In genomic region chr14:122460226-122460625, GRCm38 (mm10) we compare ENCODE assay signal across 15 mouse cellular contexts. TPM values are rescaled to one million over a fixed set of nuclear protein-coding genes. Genes with fewer than 3 reads are reported as not detected.
DNase-seq lines count a peak whose midpoint lies in the region; ATAC-seq lines count a peak whose summit lies in the region.
"Had no signal": no experiment of that assay in that cellular context is flagged by ENCODE, and none has a peak within 500 bp of the region (broad histone marks: within the 10 kb centered on the region; RNA-seq: fewer than 3 reads in every experiment).

No protein-coding gene starts in this region.

- H3K27me3 ChIP-seq in forebrain, embryonic 11.5 days (ENCODE audit: control insufficient read depth, insufficient read depth, low read length), result peaks cover 4% of the 10 kb centered on the region; the same call in 1 of the 2 replicates
- peaks cover 32% of the 10 kb centered on the region for H3K27me3 ChIP-seq in hindbrain, embryonic 15.5 days
- H3K27me3 ChIP-seq in midbrain, embryonic 15.5 days (replicated peaks), result peaks cover 40% of the 10 kb centered on the region

- H3K9ac ChIP-seq in forebrain, embryonic 11.5 days (ENCODE audit: low read length), result peak overlapping the region; percentile 57
- H3K9ac ChIP-seq in hindbrain, embryonic 15.5 days, result peak overlapping the region; percentile 28
- H3K9ac ChIP-seq in midbrain, embryonic 15.5 days, result no peak overlapping the region

- ATAC-seq in forebrain, embryonic 11.5 days (replicated peaks; ENCODE audit: low FRiP score), result no peak
- no peak for ATAC-seq in hindbrain, embryonic 15.5 days (ENCODE audit: low FRiP score, low read depth)
- ATAC-seq in midbrain, embryonic 15.5 days (replicated peaks), result no peak
- ATAC-seq: CD4-positive, CD25-positive, alpha-beta regulatory T cell, adult 4 months; intestine, postnatal 0 days had no signal

- H3K27ac ChIP-seq in forebrain, embryonic 11.5 days (ENCODE audit: low read depth, low read length), result 0 out of 2 replicates have a peak overlapping the region, but pooled peaks have one; percentile 5
- H3K27ac ChIP-seq in hindbrain, embryonic 15.5 days (replicated peaks), result peak overlapping the region; percentile 44; the same call in 1 of the 2 replicates
- 0 out of 2 replicates have a peak overlapping the region, but pooled peaks have one; percentile 50 for H3K27ac ChIP-seq in midbrain, embryonic 15.5 days

- 40% methylated on average over 5 of the region's 5 CpGs for WGBS in forebrain, embryonic 11.5 days
- 50% methylated on average over 5 of the region's 5 CpGs for WGBS in hindbrain, embryonic 15.5 days
- 46% methylated on average over 5 of the region's 5 CpGs for WGBS in midbrain, embryonic 15.5 days

- H3K4me3 ChIP-seq in forebrain, embryonic 11.5 days (ENCODE audit: low read depth, low read length), result peak overlapping the region; percentile 19
- peak overlapping the region; percentile 24 for H3K4me3 ChIP-seq in hindbrain, embryonic 15.5 days
- peak overlapping the region; percentile 12; the same call in 1 of the 2 replicates for H3K4me3 ChIP-seq in midbrain, embryonic 15.5 days

- H3K9me3 ChIP-seq in forebrain, embryonic 11.5 days (ENCODE audit: control insufficient read depth, low read length), result no peaks in the 10 kb centered on the region
- H3K9me3 ChIP-seq in hindbrain, embryonic 15.5 days, result no peaks in the 10 kb centered on the region
- H3K9me3 ChIP-seq in midbrain, embryonic 15.5 days, result no peaks in the 10 kb centered on the region

- peak overlapping the region; percentile 48 for H3K4me2 ChIP-seq in forebrain, embryonic 11.5 days (ENCODE audit: low read depth, low read length, severe bottlenecking)
- H3K4me2 ChIP-seq in hindbrain, embryonic 15.5 days, result peak overlapping the region; percentile 37
- peak overlapping the region; percentile 33 for H3K4me2 ChIP-seq in midbrain, embryonic 15.5 days

- peak; percentile 25 for DNase-seq in cerebellum, adult 8-10 months
- DNase-seq in forebrain, embryonic 11.5 days (ENCODE audit: low spot score), result no peak
- no peak for DNase-seq in T-cell, adult 2 months (ENCODE audit: low spot score)
- DNase-seq in gastrocnemius, postnatal 25 days, result no peak
- DNase-seq in left cerebral cortex, adult 18-20 months (ENCODE audit: low spot score in 2 of 2), result no peak
- DNase-seq: thymus, adult 2 months had no signal

- H3K4me1 ChIP-seq in forebrain, embryonic 11.5 days (replicated peaks; ENCODE audit: control insufficient read depth, insufficient read depth, low read length), result peaks cover 6% of the 10 kb centered on the region; the same call in 1 of the 2 replicates
- H3K4me1 ChIP-seq in hindbrain, embryonic 15.5 days (replicated peaks), result peaks cover 19% of the 10 kb centered on the region
- H3K4me1 ChIP-seq in midbrain, embryonic 15.5 days, result peaks cover 18% of the 10 kb centered on the region

- no peaks in the 10 kb centered on the region for H3K36me3 ChIP-seq in forebrain, embryonic 11.5 days (ENCODE audit: control insufficient read depth, insufficient read depth, low read length)
- no peaks in the 10 kb centered on the region for H3K36me3 ChIP-seq in hindbrain, embryonic 15.5 days
- H3K36me3 ChIP-seq in midbrain, embryonic 15.5 days (replicated peaks), result no peaks in the 10 kb centered on the region

RNA-seq across cellular contexts. Expression of gene Zic5, which starts 5.3 kb away (rescaled TPM):
- 28.6 and 30.0 TPM in 2 replicates for polyA plus RNA-seq in forebrain, embryonic 11.5 days (2014; fragmentation: Nextera tagmentation; extraction: Ambion mirVana)
- 13.8 and 17.9 TPM in 2 replicates for polyA plus RNA-seq in hindbrain, embryonic 15.5 days (2015; fragmentation: Nextera tagmentation; extraction: Ambion mirVana)
- 13.0 and 14.0 TPM in 2 replicates for polyA plus RNA-seq in midbrain, embryonic 15.5 days (2015; fragmentation: Nextera tagmentation; extraction: Ambion mirVana)
- total RNA-seq in gastrocnemius, postnatal 25 days (2021), result not detected
- 1 to 10 TPM; 3.0 to 4.0 TPM for total RNA-seq in left cerebral cortex, adult 18-20 months (2021)
- total RNA-seq: gastrocnemius, postnatal 4 days had no signal
- polyA plus RNA-seq: CD4-positive, CD25-positive, alpha-beta regulatory T cell, adult 4 months; heart, postnatal 0 days; intestine, postnatal 0 days; lung, embryonic 16.5 days; thymus, adult 2 months had no signal

RNA-seq across cellular contexts. Expression of gene Gm5089, which starts 9.3 kb away (rescaled TPM):
- polyA plus RNA-seq in forebrain, embryonic 11.5 days (2014; fragmentation: Nextera tagmentation; extraction: Ambion mirVana), result 1.7 and 2.4 TPM in 2 replicates
- polyA plus RNA-seq in hindbrain, embryonic 15.5 days (2015; fragmentation: Nextera tagmentation; extraction: Ambion mirVana), result 2.4 and 2.7 TPM in 2 replicates
- polyA plus RNA-seq in midbrain, embryonic 15.5 days (2015; fragmentation: Nextera tagmentation; extraction: Ambion mirVana), result 0.91 and 1.1 TPM in 2 replicates
- total RNA-seq in gastrocnemius, postnatal 25 days (2021), result not detected
- total RNA-seq in left cerebral cortex, adult 18-20 months (2021), result under 1 TPM; 0.28 to 0.35 TPM
- total RNA-seq: gastrocnemius, postnatal 4 days had no signal
- polyA plus RNA-seq: CD4-positive, CD25-positive, alpha-beta regulatory T cell, adult 4 months; heart, postnatal 0 days; intestine, postnatal 0 days; limb, embryonic 14.5 days; lung, embryonic 16.5 days; thymus, adult 2 months had no signal

RNA-seq across cellular contexts. Expression of gene Zic2, which starts 15.0 kb away (rescaled TPM):
- 10.3 and 11.4 TPM in 2 replicates for polyA plus RNA-seq in forebrain, embryonic 11.5 days (2014; fragmentation: Nextera tagmentation; extraction: Ambion mirVana)
- 11.6 and 12.9 TPM in 2 replicates for polyA plus RNA-seq in hindbrain, embryonic 15.5 days (2015; fragmentation: Nextera tagmentation; extraction: Ambion mirVana)
- polyA plus RNA-seq in midbrain, embryonic 15.5 days (2015; fragmentation: Nextera tagmentation; extraction: Ambion mirVana), result 9.6 and 9.9 TPM in 2 replicates
- total RNA-seq in gastrocnemius, postnatal 25 days (2021), result not detected
- total RNA-seq in left cerebral cortex, adult 18-20 months (2021), result 10 to 100 TPM; 19.0 to 20.2 TPM
- polyA plus RNA-seq: CD4-positive, CD25-positive, alpha-beta regulatory T cell, adult 4 months; heart, postnatal 0 days; intestine, postnatal 0 days; lung, embryonic 16.5 days; thymus, adult 2 months had no signal

RNA-seq across cellular contexts. Expression of gene Gm10837, which starts 30.2 kb away (rescaled TPM):
- polyA plus RNA-seq in forebrain, embryonic 11.5 days (2014; fragmentation: Nextera tagmentation; extraction: Ambion mirVana), result 0.29 and 0.48 TPM in 2 replicates
- 0.50 and 0.64 TPM in 2 replicates for polyA plus RNA-seq in hindbrain, embryonic 15.5 days (2015; fragmentation: Nextera tagmentation; extraction: Ambion mirVana)
- 0.51 and 0.77 TPM in 2 replicates for polyA plus RNA-seq in midbrain, embryonic 15.5 days (2015; fragmentation: Nextera tagmentation; extraction: Ambion mirVana)
- total RNA-seq in gastrocnemius, postnatal 25 days (2021), result not detected
- total RNA-seq in left cerebral cortex, adult 18-20 months (2021), result not detected
- total RNA-seq: gastrocnemius, postnatal 4 days; layer of hippocampus, adult 18-20 months had no signal
- polyA plus RNA-seq: CD4-positive, CD25-positive, alpha-beta regulatory T cell, adult 4 months; heart, postnatal 0 days; intestine, postnatal 0 days; lung, embryonic 16.5 days; thymus, adult 2 months had no signal
